Mouse (Mus musculus): ENCODE data around the gene Timm13. TPM values are rescaled to one million over a fixed set of nuclear protein-coding genes. Genes with fewer than 3 reads are reported as not detected.
A peak's percentile ranks its signal among the peaks of the same experiment; 100 is the strongest.

Timm13 gene
- polyA plus RNA-seq, 1 experiment from 2014 or later: 330 TPM

- ATAC-seq (replicated peaks): no peak
- no peaks in the 10 kb centered on the region for H3K36me3 ChIP-seq (replicated peaks)
- peak overlapping the region; percentile 46 for H3K4me3 ChIP-seq
- H3K9ac ChIP-seq: no peak overlapping the region
- H3K27me3 ChIP-seq (replicated peaks): peaks cover 52% of the 10 kb centered on the region
- H3K9me3 ChIP-seq: no peaks in the 10 kb centered on the region
- H3K4me2 ChIP-seq: peak overlapping the region; percentile 90
- peaks cover 57% of the 10 kb centered on the region for H3K4me1 ChIP-seq
- H3K27ac ChIP-seq: no peak overlapping the region
- WGBS: 4% methylated on average over 14 of the region's 14 CpGs
These were observed 30.4 kb upstream of the Timm13 start for GRCm38 (mm10) chr10:80931153-80931671.

- Histone ChIP-seq H3K27me3 (replicated peaks) (peaks cover 45% of the 10 kb centered on the region), H3K27ac (no peak overlapping the region), H3K9ac (peak overlapping the region; percentile 31), H3K4me2 (peak overlapping the region; percentile 90), H3K4me1 (peaks cover 50% of the 10 kb centered on the region), H3K4me3 (peak overlapping the region; percentile 46), H3K36me3 (replicated peaks) (no peaks in the 10 kb centered on the region), H3K9me3 (no peaks in the 10 kb centered on the region)
- ATAC-seq (replicated peaks): no peak; the same call in 1 of the 2 replicates
- 1% methylated on average over 45 of the region's 45 CpGs for WGBS
These were observed 29.8 kb upstream of the Timm13 start for GRCm38 (mm10) chr10:80930361-80931152.

DNA sequence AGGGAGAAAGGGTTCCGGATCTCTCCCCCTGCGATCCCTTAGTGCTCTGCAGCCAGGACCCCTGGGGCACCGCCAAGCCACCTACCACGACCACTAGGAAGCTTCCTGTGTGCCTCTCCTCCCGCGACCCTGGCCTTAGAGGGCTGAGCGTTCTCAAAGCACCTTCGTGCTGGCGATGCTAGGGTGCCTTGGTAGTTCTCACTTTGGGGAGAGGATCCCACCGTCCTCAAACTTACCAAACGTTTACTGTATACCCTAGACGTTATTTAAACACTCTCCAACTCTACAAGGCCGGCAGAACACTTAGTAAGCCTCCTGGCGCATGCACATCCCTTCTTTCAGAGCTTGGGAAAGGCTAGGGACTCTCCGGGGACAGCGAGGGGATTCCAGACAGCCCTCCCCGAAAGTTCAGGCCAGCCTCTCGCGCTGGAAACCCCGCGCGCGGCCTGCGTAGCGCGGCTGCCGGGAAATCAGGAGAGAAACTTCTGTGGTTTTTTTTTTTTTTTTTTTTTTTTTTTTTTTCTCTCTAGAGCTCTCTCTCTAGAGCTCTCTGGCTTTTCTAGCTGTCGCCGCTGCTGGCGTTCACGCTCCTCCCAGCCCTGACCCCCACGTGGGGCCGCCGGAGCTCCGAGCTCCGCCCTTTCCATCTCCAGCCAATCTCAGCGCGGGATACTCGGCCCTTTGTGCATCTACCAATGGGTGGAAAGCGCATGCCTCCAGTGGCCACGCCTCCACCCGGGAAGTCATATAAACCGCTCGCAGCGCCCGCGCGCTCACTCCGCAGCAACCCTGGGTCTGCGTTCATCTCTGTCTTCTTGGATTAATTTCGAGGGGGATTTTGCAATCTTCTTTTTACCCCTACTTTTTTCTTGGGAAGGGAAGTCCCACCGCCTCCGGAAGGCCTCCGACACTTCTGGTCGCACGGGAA, 28.8 kb upstream of the Timm13 start, which contains the start of gene Gadd45b:
Gadd45b (plus strand) TSS at position 775 of the 928 bp plus-strand sequence.
- Histone ChIP-seq H3K36me3 (replicated peaks) (no peaks in the 10 kb centered on the region), H3K27ac (peak within 1 kb of the TSS; percentile 53), H3K4me2 (peak within 1 kb of the TSS; percentile 90), H3K9ac (peak within 1 kb of the TSS; percentile 67), H3K9me3 (no peaks in the 10 kb centered on the region), H3K27me3 (replicated peaks) (peaks cover 38% of the 10 kb centered on the region), H3K4me3 (peak within 1 kb of the TSS; percentile 46), H3K4me1 (peaks cover 48% of the 10 kb centered on the region)
- peak; percentile 92 for ATAC-seq (replicated peaks)
- under 1% methylated on average over 56 of the region's 56 CpGs for WGBS

GRCm38 (mm10) chr10:80928586-80929298, 28.0 kb upstream of the Timm13 start:
- Histone ChIP-seq H3K36me3 (replicated peaks) (no peaks in the 10 kb centered on the region), H3K4me2 (peak overlapping the region; percentile 90), H3K9ac (peak overlapping the region; percentile 67), H3K27me3 (replicated peaks) (peaks cover 30% of the 10 kb centered on the region), H3K4me3 (peak overlapping the region; percentile 46), H3K27ac (peak overlapping the region; percentile 55), H3K9me3 (no peaks in the 10 kb centered on the region), H3K4me1 (peaks cover 46% of the 10 kb centered on the region)
- under 1% methylated on average over 48 of the region's 48 CpGs for WGBS
- ATAC-seq (replicated peaks): peak; percentile 25

DNA sequence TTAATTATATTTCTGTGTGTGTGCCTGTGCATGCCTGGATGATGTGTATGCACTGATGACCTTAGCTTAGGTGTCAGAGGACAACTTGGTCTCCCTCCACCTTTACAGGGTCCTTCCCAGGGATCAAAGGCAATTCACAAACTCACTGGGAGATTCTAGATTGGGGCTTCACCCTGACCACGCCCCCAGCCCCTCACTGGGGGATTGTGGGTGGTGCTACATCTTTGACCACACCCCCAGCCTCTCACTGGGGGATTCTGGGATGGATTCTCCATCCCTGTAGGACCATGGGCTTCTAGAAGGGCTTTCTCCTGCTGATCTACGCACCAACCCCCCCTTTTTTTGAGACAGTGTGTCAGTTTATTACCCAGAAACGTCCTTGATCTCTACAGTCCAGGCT, 24.7 kb upstream of the Timm13 start:
- no peak overlapping the region for H3K4me3 ChIP-seq
- H3K36me3 ChIP-seq (replicated peaks): no peaks in the 10 kb centered on the region
- peaks cover 19% of the 10 kb centered on the region for H3K4me1 ChIP-seq
- 53% methylated on average over 3 of the region's 3 CpGs for WGBS
- no peak for ATAC-seq (replicated peaks)
- no peak overlapping the region for H3K27ac ChIP-seq
- H3K4me2 ChIP-seq: no peak overlapping the region
- H3K9ac ChIP-seq: no peak overlapping the region
- H3K27me3 ChIP-seq (replicated peaks): no peaks in the 10 kb centered on the region
- H3K9me3 ChIP-seq: no peaks in the 10 kb centered on the region

DNA sequence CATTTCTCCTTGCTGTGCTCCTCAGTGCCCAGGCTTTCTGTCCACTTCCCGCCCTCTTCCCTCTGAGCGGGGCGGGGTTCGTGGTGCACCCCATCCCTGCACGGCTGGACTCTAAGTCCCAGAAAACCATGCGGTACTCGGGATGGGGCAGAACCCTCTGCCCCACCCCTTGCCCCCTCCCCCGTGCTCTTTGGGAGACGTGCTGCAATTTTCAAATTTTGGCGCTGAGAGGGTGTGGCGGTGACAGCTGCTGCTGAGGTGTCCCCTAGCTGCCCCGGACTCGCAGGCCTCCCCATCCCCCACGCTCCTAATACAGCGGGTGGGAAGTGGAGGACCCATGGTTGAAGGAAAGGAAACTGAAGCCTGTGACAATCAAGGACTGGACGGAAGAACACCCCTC, 21.2 kb upstream of the Timm13 start:
- 6% methylated on average over 16 of the region's 16 CpGs for WGBS
- no peaks in the 10 kb centered on the region for H3K9me3 ChIP-seq
- no peaks in the 10 kb centered on the region for H3K27me3 ChIP-seq (replicated peaks)
- H3K4me1 ChIP-seq: peaks cover 9% of the 10 kb centered on the region
- H3K9ac ChIP-seq: no peak overlapping the region
- H3K4me2 ChIP-seq: peak overlapping the region; percentile 34
- H3K4me3 ChIP-seq: no peak overlapping the region
- H3K36me3 ChIP-seq (replicated peaks): no peaks in the 10 kb centered on the region
- no peak for ATAC-seq (replicated peaks)
- no peak overlapping the region for H3K27ac ChIP-seq

DNA sequence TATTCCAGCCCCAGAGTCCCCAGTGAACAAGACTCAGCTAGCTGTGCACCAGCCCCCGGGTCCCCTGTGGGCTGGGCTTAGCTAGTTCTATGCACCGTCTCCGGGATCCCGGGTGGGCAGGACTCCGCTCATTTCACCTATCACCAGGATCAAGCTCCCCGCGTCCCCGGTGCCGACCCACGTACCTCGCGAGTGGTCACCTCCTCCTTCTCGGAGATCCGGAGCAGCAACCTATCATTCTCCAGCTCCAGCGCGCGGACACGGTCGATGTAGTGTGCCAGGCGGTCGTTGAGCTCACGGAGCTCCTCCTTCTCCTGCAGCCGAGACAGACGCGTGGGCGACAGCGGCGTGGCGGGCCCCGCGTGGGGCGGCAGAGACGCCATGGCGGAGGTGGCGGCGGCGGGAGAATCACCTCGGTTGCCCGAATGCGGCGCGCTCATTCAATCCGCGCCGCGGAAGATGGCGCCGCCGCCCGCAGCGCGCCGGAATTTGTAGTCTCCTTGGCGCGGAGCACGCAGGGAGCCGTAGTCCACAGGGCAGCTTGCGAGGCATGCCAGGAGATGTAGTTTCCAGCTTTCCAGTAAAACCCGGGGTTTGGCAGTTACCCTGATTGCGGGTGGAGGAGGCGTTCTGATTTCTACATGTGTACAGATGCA, 17.1 kb upstream of the Timm13 start, which contains the start of gene Lmnb2:
Lmnb2 (minus strand) TSS at position 467 of the 656 bp plus-strand sequence.
- no peaks in the 10 kb centered on the region for H3K36me3 ChIP-seq (replicated peaks)
- H3K9ac ChIP-seq: peak within 1 kb of the TSS; percentile 89
- peak within 1 kb of the TSS; percentile 84 for H3K27ac ChIP-seq
- peak within 1 kb of the TSS; percentile 98 for H3K4me2 ChIP-seq
- H3K4me3 ChIP-seq: peak within 1 kb of the TSS; percentile 96
- under 1% methylated on average over 61 of the region's 61 CpGs for WGBS
- H3K9me3 ChIP-seq: no peaks in the 10 kb centered on the region
- no peaks in the 10 kb centered on the region for H3K27me3 ChIP-seq (replicated peaks)
- ATAC-seq (replicated peaks): peak; percentile 86
- peaks cover 28% of the 10 kb centered on the region for H3K4me1 ChIP-seq

DNA sequence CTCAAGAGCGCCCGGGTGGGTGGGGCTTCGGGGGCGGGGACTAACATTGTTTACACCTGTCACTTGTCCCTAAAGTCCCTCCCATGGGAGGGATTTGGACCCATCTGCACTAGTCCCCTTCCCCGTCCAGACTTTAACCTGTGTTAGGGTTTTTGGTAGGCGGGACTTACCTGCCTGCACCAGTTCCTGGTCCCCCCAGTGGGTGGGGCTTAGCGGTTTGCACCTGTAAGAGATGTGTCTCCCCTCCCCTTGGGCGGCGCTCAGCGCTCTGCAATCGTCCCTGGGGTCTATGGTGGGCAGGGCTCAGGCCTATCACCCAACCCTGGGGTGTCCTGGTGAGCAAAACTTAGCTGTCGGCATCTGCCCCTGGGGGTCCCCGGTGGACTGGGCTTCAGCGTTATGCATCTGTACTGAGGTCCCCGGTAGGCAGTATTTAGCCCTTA, 16.6 kb upstream of the Timm13 start:
- ATAC-seq (replicated peaks): peak; percentile 65
- H3K9ac ChIP-seq: peak overlapping the region; percentile 89
- H3K9me3 ChIP-seq: no peaks in the 10 kb centered on the region
- H3K4me1 ChIP-seq: peaks cover 28% of the 10 kb centered on the region
- peak overlapping the region; percentile 96 for H3K4me3 ChIP-seq
- 3% methylated on average over 15 of the region's 15 CpGs for WGBS
- no peaks in the 10 kb centered on the region for H3K36me3 ChIP-seq (replicated peaks)
- peak overlapping the region; percentile 98 for H3K4me2 ChIP-seq
- H3K27me3 ChIP-seq (replicated peaks): no peaks in the 10 kb centered on the region
- H3K27ac ChIP-seq: peak overlapping the region; percentile 84

DNA sequence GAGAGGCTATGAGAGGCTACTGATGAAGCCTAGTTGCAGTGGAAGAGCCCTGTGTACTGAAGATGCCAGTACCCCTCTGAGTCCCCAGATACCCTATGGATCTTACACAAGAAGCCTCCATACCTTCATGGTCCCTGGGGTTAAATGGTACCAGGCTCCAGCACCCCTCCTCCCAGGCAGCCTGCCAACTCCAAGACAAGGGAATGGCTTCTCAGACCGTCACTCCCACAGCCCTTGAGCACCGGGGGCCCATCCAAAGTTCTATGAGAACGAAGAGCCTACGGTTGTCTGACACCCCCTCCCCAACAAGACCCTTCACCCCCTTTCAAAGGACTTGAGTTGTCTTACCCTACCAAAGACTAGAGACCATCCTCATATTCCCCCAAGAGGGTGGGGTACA, 15.0 kb upstream of the Timm13 start:
- H3K27ac ChIP-seq: no peak overlapping the region
- ATAC-seq (replicated peaks): no peak
- WGBS: 84% methylated on average over 4 of the region's 4 CpGs
- peaks cover 25% of the 10 kb centered on the region for H3K4me1 ChIP-seq
- no peak overlapping the region for H3K9ac ChIP-seq
- H3K9me3 ChIP-seq: no peaks in the 10 kb centered on the region
- no peaks in the 10 kb centered on the region for H3K27me3 ChIP-seq (replicated peaks)
- no peak overlapping the region for H3K4me3 ChIP-seq
- H3K4me2 ChIP-seq: no peak overlapping the region
- peaks cover 3% of the 10 kb centered on the region for H3K36me3 ChIP-seq (replicated peaks)

- Histone ChIP-seq H3K4me3 (no peak overlapping the region), H3K9ac (no peak overlapping the region), H3K27ac (no peak overlapping the region), H3K4me2 (no peak overlapping the region), H3K36me3 (replicated peaks) (peaks cover 7% of the 10 kb centered on the region), H3K9me3 (no peaks in the 10 kb centered on the region), H3K27me3 (replicated peaks) (no peaks in the 10 kb centered on the region), H3K4me1 (peaks cover 25% of the 10 kb centered on the region)
- no peak for ATAC-seq (replicated peaks)
- WGBS: 87% methylated on average over 2 of the region's 2 CpGs
These were observed 14.5 kb upstream of the Timm13 start for GRCm38 (mm10) chr10:80915260-80915659.

GRCm38 (mm10) chr10:80914253-80914656, 13.5 kb upstream of the Timm13 start:
- Histone ChIP-seq H3K4me2 (no peak overlapping the region), H3K4me1 (peaks cover 25% of the 10 kb centered on the region), H3K36me3 (replicated peaks) (peaks cover 13% of the 10 kb centered on the region), H3K9me3 (no peaks in the 10 kb centered on the region), H3K9ac (no peak overlapping the region), H3K27me3 (replicated peaks) (no peaks in the 10 kb centered on the region), H3K4me3 (no peak overlapping the region), H3K27ac (no peak overlapping the region)
- no peak for ATAC-seq (replicated peaks)
- 92% methylated on average over 5 of the region's 5 CpGs for WGBS

All from midbrain, embryonic 15.5 days (tissue).